Mouse (Mus musculus): ENCODE data around the gene Slc9a3r2. TPM values are rescaled to one million over a fixed set of nuclear protein-coding genes. Genes with fewer than 3 reads are reported as not detected.

The Slc9a3r2 gene
- polyA plus RNA-seq, 1 experiment from 2014 or later: 56.7 TPM

GRCm38 (mm10) chr17:24596471-24597183 lies 53.5 kb downstream of the Slc9a3r2 start:
- Histone ChIP-seq H3K27ac (replicated peaks; ENCODE audit: low read depth, low read length) (no peak overlapping the region), H3K9me3 (ENCODE audit: control insufficient read depth, low read length) (no peaks in the 10 kb centered on the region), H3K9ac (ENCODE audit: low read depth, low read length) (no peak overlapping the region), H3K36me3 (ENCODE audit: control insufficient read depth, insufficient read depth, low read length) (peaks cover 98% of the 10 kb centered on the region), H3K4me2 (ENCODE audit: low read depth, low read length) (no peak overlapping the region), H3K4me1 (ENCODE audit: control insufficient read depth, insufficient read depth, low read length) (no peaks in the 10 kb centered on the region), H3K4me3 (ENCODE audit: low read depth, low read length) (no peak overlapping the region), H3K27me3 (replicated peaks; ENCODE audit: control insufficient read depth, insufficient read depth, low read length) (no peaks in the 10 kb centered on the region)
- WGBS: 91% methylated on average over 19 of the region's 19 CpGs
- ATAC-seq (ENCODE audit: low read depth) (no peak), DNase-seq (ENCODE audit: low spot score) (no peak)

GRCm38 (mm10) chr17:24596073-24596466 lies 54.1 kb downstream of the Slc9a3r2 start:
- H3K27ac ChIP-seq (replicated peaks; ENCODE audit: low read depth, low read length): no peak overlapping the region
- WGBS: 68% methylated on average over 5 of the region's 5 CpGs
- DNase-seq (ENCODE audit: low spot score): no peak
- no peaks in the 10 kb centered on the region for H3K9me3 ChIP-seq (ENCODE audit: control insufficient read depth, low read length)
- ATAC-seq (ENCODE audit: low read depth): no peak
- no peak overlapping the region for H3K4me2 ChIP-seq (ENCODE audit: low read depth, low read length)
- H3K36me3 ChIP-seq (ENCODE audit: control insufficient read depth, insufficient read depth, low read length): peaks cover 98% of the 10 kb centered on the region
- H3K9ac ChIP-seq (ENCODE audit: low read depth, low read length): no peak overlapping the region
- no peaks in the 10 kb centered on the region for H3K4me1 ChIP-seq (ENCODE audit: control insufficient read depth, insufficient read depth, low read length)
- no peaks in the 10 kb centered on the region for H3K27me3 ChIP-seq (replicated peaks; ENCODE audit: control insufficient read depth, insufficient read depth, low read length)
- H3K4me3 ChIP-seq (ENCODE audit: low read depth, low read length): no peak overlapping the region

- no peak overlapping the region for H3K9ac ChIP-seq (ENCODE audit: low read depth, low read length)
- DNase-seq (ENCODE audit: low spot score) (no peak), ATAC-seq (ENCODE audit: low read depth) (no peak)
- peaks cover 98% of the 10 kb centered on the region for H3K36me3 ChIP-seq (ENCODE audit: control insufficient read depth, insufficient read depth, low read length)
- H3K9me3 ChIP-seq (ENCODE audit: control insufficient read depth, low read length): no peaks in the 10 kb centered on the region
- WGBS: 75% methylated on average over 17 of the region's 17 CpGs
- H3K4me2 ChIP-seq (ENCODE audit: low read depth, low read length): no peak overlapping the region
- H3K27ac ChIP-seq (replicated peaks; ENCODE audit: low read depth, low read length): no peak overlapping the region
- no peaks in the 10 kb centered on the region for H3K27me3 ChIP-seq (replicated peaks; ENCODE audit: control insufficient read depth, insufficient read depth, low read length)
- H3K4me1 ChIP-seq (ENCODE audit: control insufficient read depth, insufficient read depth, low read length): no peaks in the 10 kb centered on the region
- H3K4me3 ChIP-seq (ENCODE audit: low read depth, low read length): no peak overlapping the region
These were observed 54.7 kb downstream of the Slc9a3r2 start for GRCm38 (mm10) chr17:24595126-24596072.

- ATAC-seq (ENCODE audit: low read depth) (no peak), DNase-seq (ENCODE audit: low spot score) (no peak)
- Histone ChIP-seq H3K4me3 (ENCODE audit: low read depth, low read length) (no peak overlapping the region), H3K9ac (ENCODE audit: low read depth, low read length) (no peak overlapping the region; the same call in 1 of the 2 replicates), H3K4me2 (ENCODE audit: low read depth, low read length) (no peak overlapping the region), H3K27me3 (replicated peaks; ENCODE audit: control insufficient read depth, insufficient read depth, low read length) (no peaks in the 10 kb centered on the region), H3K4me1 (ENCODE audit: control insufficient read depth, insufficient read depth, low read length) (no peaks in the 10 kb centered on the region), H3K27ac (replicated peaks; ENCODE audit: low read depth, low read length) (no peak overlapping the region), H3K9me3 (ENCODE audit: control insufficient read depth, low read length) (no peaks in the 10 kb centered on the region), H3K36me3 (ENCODE audit: control insufficient read depth, insufficient read depth, low read length) (peaks cover 97% of the 10 kb centered on the region)
- WGBS: 91% methylated on average over 24 of the region's 26 CpGs
These were observed 55.9 kb downstream of the Slc9a3r2 start for GRCm38 (mm10) chr17:24593992-24594890.

GRCm38 (mm10) chr17:24593248-24593647 lies 56.9 kb downstream of the Slc9a3r2 start:
- Histone ChIP-seq H3K4me3 (ENCODE audit: low read depth, low read length) (no peak overlapping the region), H3K27me3 (replicated peaks; ENCODE audit: control insufficient read depth, insufficient read depth, low read length) (no peaks in the 10 kb centered on the region), H3K36me3 (ENCODE audit: control insufficient read depth, insufficient read depth, low read length) (peaks cover 93% of the 10 kb centered on the region), H3K4me1 (ENCODE audit: control insufficient read depth, insufficient read depth, low read length) (no peaks in the 10 kb centered on the region), H3K4me2 (ENCODE audit: low read depth, low read length) (no peak overlapping the region), H3K9ac (ENCODE audit: low read depth, low read length) (no peak overlapping the region), H3K27ac (replicated peaks; ENCODE audit: low read depth, low read length) (no peak overlapping the region), H3K9me3 (ENCODE audit: control insufficient read depth, low read length) (no peaks in the 10 kb centered on the region)
- WGBS: 94% methylated on average over 5 of the region's 5 CpGs
- DNase-seq (ENCODE audit: low spot score) (no peak), ATAC-seq (ENCODE audit: low read depth) (no peak)

- H3K36me3 ChIP-seq (ENCODE audit: control insufficient read depth, insufficient read depth, low read length): peaks cover 92% of the 10 kb centered on the region
These were observed 58.4 kb downstream of the Slc9a3r2 start for GRCm38 (mm10) chr17:24591695-24592094.

GRCm38 (mm10) chr17:24590943-24591342 lies 59.2 kb downstream of the Slc9a3r2 start:
- no peak overlapping the region for H3K9ac ChIP-seq (ENCODE audit: low read depth, low read length)
- ATAC-seq (ENCODE audit: low read depth): no peak
- 81% methylated on average over 3 of the region's 3 CpGs for WGBS
- no peaks in the 10 kb centered on the region for H3K4me1 ChIP-seq (ENCODE audit: control insufficient read depth, insufficient read depth, low read length)
- H3K27me3 ChIP-seq (replicated peaks; ENCODE audit: control insufficient read depth, insufficient read depth, low read length): no peaks in the 10 kb centered on the region
- no peak overlapping the region for H3K4me3 ChIP-seq (ENCODE audit: low read depth, low read length)
- peaks cover 92% of the 10 kb centered on the region for H3K36me3 ChIP-seq (ENCODE audit: control insufficient read depth, insufficient read depth, low read length)
- DNase-seq (ENCODE audit: low spot score): no peak
- no peak overlapping the region for H3K27ac ChIP-seq (replicated peaks; ENCODE audit: low read depth, low read length)
- no peaks in the 10 kb centered on the region for H3K9me3 ChIP-seq (ENCODE audit: control insufficient read depth, low read length)
- no peak overlapping the region for H3K4me2 ChIP-seq (ENCODE audit: low read depth, low read length)

More at GRCm38 (mm10) chr17:24591695-24592094, 58.4 kb downstream of the Slc9a3r2 start:
- H3K4me2 ChIP-seq (ENCODE audit: low read depth, low read length): no peak overlapping the region
- 94% methylated on average over 5 of the region's 5 CpGs for WGBS
- no peaks in the 10 kb centered on the region for H3K9me3 ChIP-seq (ENCODE audit: control insufficient read depth, low read length)
- no peak overlapping the region for H3K27ac ChIP-seq (replicated peaks; ENCODE audit: low read depth, low read length)
- H3K4me1 ChIP-seq (ENCODE audit: control insufficient read depth, insufficient read depth, low read length): no peaks in the 10 kb centered on the region
- ATAC-seq (ENCODE audit: low read depth) (no peak), DNase-seq (ENCODE audit: low spot score) (no peak)
- H3K4me3 ChIP-seq (ENCODE audit: low read depth, low read length): no peak overlapping the region
- no peak overlapping the region for H3K9ac ChIP-seq (ENCODE audit: low read depth, low read length)
- no peaks in the 10 kb centered on the region for H3K27me3 ChIP-seq (replicated peaks; ENCODE audit: control insufficient read depth, insufficient read depth, low read length)

Data from embryonic facial prominence, embryonic 14.5 days (tissue).